Mouse (Mus musculus) MEL (cell line): ENCODE data around the gene 1700001C02Rik. TPM values are rescaled to one million over a fixed set of nuclear protein-coding genes. Genes with fewer than 3 reads are reported as not detected.

ENCODE experiments used
- DNase-seq: peaks from one replicate; pipeline ENCODE4 v3.0.0; 2011; ENCODE audit warnings: low read depth, low spot score
- H3K27ac ChIP-seq: 2 replicates; pipeline ENCODE4 v1.5.1; 2012; ENCODE audit warnings: low read depth, mild to moderate bottlenecking, control low read depth, low read length, moderate library complexity; ENCODE audit not compliant: control insufficient read depth
- H3K27me3 ChIP-seq, 2 experiments: fragments of 150-350 bp in 1 of 2; sonication (generic) in 1 of 2; 2 replicates each; pipeline ENCODE4 v1.6.1; 2012; ENCODE audit warnings: low read length in 2 of 2, mild to moderate bottlenecking in 2 of 2, improper control_type of control experiment in 1 of 2, moderate library complexity in 1 of 2; ENCODE audit not compliant: insufficient read depth in 2 of 2, control insufficient read depth in 1 of 2
- H3K36me3 ChIP-seq, 2 experiments: 2 replicates each; pipeline ENCODE4 v1.6.1; 2012 to 2014; ENCODE audit warnings: low read length in 2 of 2, improper control_type of control experiment in 1 of 2, inconsistent platforms in 1 of 2, mild to moderate bottlenecking in 1 of 2; ENCODE audit not compliant: insufficient read depth in 2 of 2, control insufficient read depth in 1 of 2
- H3K4me1 ChIP-seq, 2 experiments: fragments of 150-350 bp in 1 of 2; sonication (generic) in 1 of 2; 2 replicates each; pipeline ENCODE4 v1.6.1; 2012; ENCODE audit warnings: low read length in 2 of 2, improper control_type of control experiment in 1 of 2, mild to moderate bottlenecking in 1 of 2; ENCODE audit not compliant: insufficient read depth in 2 of 2, control insufficient read depth in 1 of 2
- H3K4me3 ChIP-seq, 2 experiments: fragments of 150-350 bp in 1 of 2; sonication (generic) in 1 of 2; 2 replicates each; pipeline ENCODE4 v1.5.1; 2012; ENCODE audit warnings: low read depth in 2 of 2, low read length in 2 of 2, mild to moderate bottlenecking in 2 of 2, moderate library complexity in 2 of 2, control low read depth in 1 of 2, improper control_type of control experiment in 1 of 2; ENCODE audit not compliant: control insufficient read depth in 1 of 2, insufficient read depth in 1 of 2
- H3K79me2 ChIP-seq: 2 replicates; pipeline ENCODE4 v1.6.1; 2012; ENCODE audit warnings: mild to moderate bottlenecking, low read length, moderate library complexity; ENCODE audit not compliant: control insufficient read depth, poor library complexity, insufficient read depth
- H3K9ac ChIP-seq: 2 replicates; pipeline ENCODE4 v1.6.1; 2012; ENCODE audit warnings: low read depth, mild to moderate bottlenecking, control low read depth, low read length, moderate library complexity; ENCODE audit not compliant: control insufficient read depth, poor library complexity, severe bottlenecking
- H3K9me3 ChIP-seq: fragments of 150-350 bp; sonication (generic); replicated peaks from 2 replicates; pipeline ENCODE4 v1.6.1; 2012; ENCODE audit warnings: mild to moderate bottlenecking, low read length, improper control_type of control experiment, moderate library complexity; ENCODE audit not compliant: insufficient read depth
- BHLHE40 ChIP-seq: IDR thresholded peaks from 2 replicates; pipeline ENCODE4 v1.6.1; 2012; ENCODE audit warnings: low read depth, mild to moderate bottlenecking, inconsistent platforms, low read length, improper control_type of control experiment, borderline replicate concordance
- CHD2 ChIP-seq: IDR thresholded peaks from 2 replicates; pipeline ENCODE4 v1.6.1; 2011; ENCODE audit warnings: low read length, improper control_type of control experiment
- E2F4 ChIP-seq: IDR thresholded peaks from 2 replicates; pipeline ENCODE4 v1.6.1; 2011; ENCODE audit warnings: low read depth, low read length, improper control_type of control experiment, borderline replicate concordance
- EP300 ChIP-seq, 2 experiments: IDR thresholded peaks; 2 replicates each; pipeline ENCODE4 v1.6.1; 2011; ENCODE audit warnings: improper control_type of control experiment in 2 of 2, low read length in 2 of 2, low read depth in 1 of 2, mild to moderate bottlenecking in 1 of 2
- ETS1 ChIP-seq: IDR thresholded peaks from 2 replicates; pipeline ENCODE4 v1.6.1; 2012; ENCODE audit warnings: low read depth, mild to moderate bottlenecking, inconsistent platforms, low read length, improper control_type of control experiment, moderate library complexity
- GABPA ChIP-seq: IDR thresholded peaks from 2 replicates; pipeline ENCODE4 v1.6.1; 2012; ENCODE audit warnings: low read depth, mild to moderate bottlenecking, inconsistent platforms, low read length, improper control_type of control experiment, moderate library complexity
- GATA1 ChIP-seq: IDR thresholded peaks from 2 replicates; pipeline ENCODE4 v1.6.1; 2011; ENCODE audit warnings: low read depth, low read length, improper control_type of control experiment
- HCFC1 ChIP-seq: IDR thresholded peaks from 2 replicates; pipeline ENCODE4 v1.6.1; 2012; ENCODE audit warnings: low read depth, mild to moderate bottlenecking, inconsistent platforms, low read length, improper control_type of control experiment, moderate library complexity
- KAT2A ChIP-seq: conservative IDR thresholded peaks from 2 replicates; pipeline ENCODE4 v1.6.1; 2012; ENCODE audit warnings: low read depth, low read length, improper control_type of control experiment, inconsistent platforms
- MAFK ChIP-seq: IDR thresholded peaks from 2 replicates; pipeline ENCODE4 v1.6.1; 2011; ENCODE audit warnings: low read depth, mild to moderate bottlenecking, low read length, improper control_type of control experiment, borderline replicate concordance
- MAX ChIP-seq: IDR thresholded peaks from 2 replicates; pipeline ENCODE4 v1.6.1; 2011; ENCODE audit warnings: low read length, improper control_type of control experiment
- MEF2A ChIP-seq: IDR thresholded peaks from 2 replicates; pipeline ENCODE4 v1.6.1; 2014; ENCODE audit warnings: low read depth, mild to moderate bottlenecking, inconsistent platforms, low read length, improper control_type of control experiment; ENCODE audit not compliant: poor library complexity, insufficient replicate concordance, severe bottlenecking; ENCODE audit errors: extremely low read depth
- NELFE ChIP-seq: IDR thresholded peaks from 2 replicates; pipeline ENCODE4 v1.6.1; 2011; ENCODE audit warnings: low read depth, low read length, improper control_type of control experiment
- NRF1 ChIP-seq: IDR thresholded peaks from 2 replicates; pipeline ENCODE4 v1.6.1; 2014; ENCODE audit warnings: low read depth, mild to moderate bottlenecking, inconsistent platforms, low read length, improper control_type of control experiment, moderate library complexity; ENCODE audit not compliant: poor library complexity, insufficient read depth, severe bottlenecking
- POLR2AphosphoS5 ChIP-seq: IDR thresholded peaks from 2 replicates; pipeline ENCODE4 v1.6.1; 2012; ENCODE audit warnings: low read depth, borderline replicate concordance, mild to moderate bottlenecking, inconsistent platforms, low read length, moderate library complexity, mixed read lengths
- RAD21 ChIP-seq: IDR thresholded peaks from 2 replicates; pipeline ENCODE4 v1.6.1; 2011; ENCODE audit warnings: mild to moderate bottlenecking, low read depth, low read length, improper control_type of control experiment
- SMC3 ChIP-seq: IDR thresholded peaks from 2 replicates; pipeline ENCODE4 v1.6.1; 2011; ENCODE audit warnings: low read depth, low read length, improper control_type of control experiment
- USF1 ChIP-seq: IDR thresholded peaks from 2 replicates; pipeline ENCODE4 v1.6.1; 2014; ENCODE audit warnings: low read depth, mild to moderate bottlenecking, inconsistent platforms, low read length, improper control_type of control experiment, moderate library complexity
- ZMIZ1 ChIP-seq: IDR thresholded peaks from 2 replicates; pipeline ENCODE4 v1.6.1; 2012; ENCODE audit warnings: low read depth, mild to moderate bottlenecking, inconsistent platforms, low read length, improper control_type of control experiment, moderate library complexity
- polyA plus RNA-seq, 2 experiments: library from polyadenylated mRNA; stranded (reverse) in 1 of 2; unstranded in 1 of 2; fragments of >175 nt in 1 of 2; fragments of >200 nt in 1 of 2; gene quantifications; 2 replicates each; pipeline versions ENCODE4 v1.2.1 to v1.2.4; 2012; ENCODE audit warnings: low replicate concordance in 2 of 2, low read depth in 1 of 2; ENCODE audit not compliant: insufficient read length in 2 of 2, insufficient read depth in 1 of 2, missing spikeins in 1 of 2
- total RNA-seq: library from RNA; depleted of rRNA; stranded (reverse); fragments of 300-350 nt; gene quantifications from 2 replicates; pipeline ENCODE4 v1.2.3, GENCODE M21; 2012

The 1700001C02Rik gene
- total and polyA plus RNA-seq, 3 experiments, result not detected

DNA sequence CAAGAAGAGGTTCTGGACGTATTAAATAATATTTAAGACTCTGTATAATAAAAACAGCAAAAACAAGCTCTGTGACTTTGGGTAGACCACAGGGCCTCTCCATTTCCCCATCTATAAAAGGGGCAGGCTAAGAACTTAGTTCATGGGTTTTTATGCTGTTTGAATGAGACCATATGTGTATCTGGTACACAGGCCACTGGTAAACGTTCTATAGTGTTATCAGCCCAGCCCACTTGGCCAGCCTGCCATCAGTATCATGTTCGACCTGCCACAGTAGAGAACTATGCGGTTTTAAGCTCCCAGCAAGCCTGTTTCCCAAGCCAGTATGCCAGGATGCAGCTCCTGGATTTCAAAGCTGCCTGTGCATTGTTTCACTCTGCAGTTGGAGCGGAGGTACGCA, 52.7 kb downstream of the 1700001C02Rik start (continued):
- TF ChIP-seq MAFK (no peak), NELFE (peak; percentile 33; the same call in 1 of the 2 replicates), POLR2AphosphoS5 (no peak), RAD21 (no peak), EP300 (IDR thresholded peaks at IDR 0.05; ENCODE audit: low read depth in 1 of 2, low read length in 2 of 2) (peak; percentile 93 to 94), KAT2A (no peak), HCFC1 (no peak), GATA1 (peak; percentile 91), BHLHE40 (0 out of 2 replicates have a peak, but pooled peaks have one; percentile 10), MAX (no peak), SMC3 (no peak), GABPA (no peak), E2F4 (no peak), ETS1 (peak; percentile 69)
- TF ChIP-seq, all 39 proteins: peak for 12

DNA sequence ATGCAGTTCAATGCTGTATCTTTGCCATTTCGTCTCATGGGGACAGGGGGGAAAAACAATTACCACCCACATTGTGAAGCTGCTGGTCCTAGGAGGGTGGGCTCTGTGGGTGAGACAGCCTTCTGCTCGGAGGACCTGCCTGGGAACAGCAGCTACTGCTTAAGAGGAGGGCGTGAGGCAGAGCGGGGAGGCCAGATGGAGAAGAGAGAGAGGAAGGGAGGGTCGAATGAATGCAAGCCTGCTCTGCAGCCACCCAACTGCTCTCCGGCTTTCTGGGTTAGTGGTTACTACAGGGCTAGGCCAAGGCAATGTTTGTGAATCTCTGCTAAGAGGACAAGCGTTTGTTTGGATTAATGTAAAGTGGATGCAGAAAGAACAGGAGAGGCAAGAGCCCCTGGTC, 53.6 kb downstream of the 1700001C02Rik start:
- no peaks in the 10 kb centered on the region for H3K79me2 ChIP-seq
- no peaks in the 10 kb centered on the region; a peak in 1 of 4 replicates for H3K27me3 ChIP-seq
- peaks cover 0 to 35% of the 10 kb centered on the region in 2 experiments; a peak in 2 of 4 replicates for H3K36me3 ChIP-seq
- TF ChIP-seq ZMIZ1 (no peak), KAT2A (no peak), USF1 (no peak), POLR2AphosphoS5 (no peak), MAFK (no peak), RAD21 (no peak), NRF1 (no peak), GATA1 (no peak), ETS1 (no peak), MEF2A (no peak), CHD2 (no peak), EP300 (IDR thresholded peaks at IDR 0.05; ENCODE audit: low read depth in 1 of 2, low read length in 2 of 2) (no peak)
- peak overlapping the region; percentile 49 for H3K27ac ChIP-seq
- no peak overlapping the region for H3K4me3 ChIP-seq
- H3K4me1 ChIP-seq, result peaks cover 20 to 48% of the 10 kb centered on the region in 2 experiments
- H3K9me3 ChIP-seq, result no peaks in the 10 kb centered on the region
- peak; percentile 43 for DNase-seq
- peak overlapping the region; percentile 45; the same call in 1 of the 2 replicates for H3K9ac ChIP-seq
